Mouse (Mus musculus): ENCODE measurements at regions not wholly inside any gene's neighbourhood (a gene's known extent, or its start where the extent isn't known, plus 50 kb on each side); places are given as distances from the start of the nearest gene placed in this dataset.

DNA sequence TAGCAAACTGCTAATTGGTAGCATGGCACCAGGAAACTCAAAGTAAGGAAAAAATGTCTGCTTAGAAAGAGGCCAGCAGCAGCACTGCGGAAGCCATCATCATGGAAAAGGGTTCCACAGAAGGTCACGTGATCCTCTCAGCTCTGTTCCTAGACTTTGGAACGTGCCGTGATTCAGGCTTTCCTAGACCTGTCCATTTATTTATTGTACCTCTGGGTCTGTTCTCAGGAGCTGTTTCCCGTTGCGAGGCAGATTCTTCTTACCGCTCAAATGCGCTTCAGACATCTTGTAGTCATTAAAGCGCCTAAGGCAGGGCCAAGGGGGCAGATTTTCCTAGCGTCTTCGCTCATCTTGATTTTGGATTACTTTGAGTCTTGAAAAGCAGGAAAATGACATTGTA is 365.0 kb upstream of the Adgrl2 start:
- DNase-seq: no peak

DNA sequence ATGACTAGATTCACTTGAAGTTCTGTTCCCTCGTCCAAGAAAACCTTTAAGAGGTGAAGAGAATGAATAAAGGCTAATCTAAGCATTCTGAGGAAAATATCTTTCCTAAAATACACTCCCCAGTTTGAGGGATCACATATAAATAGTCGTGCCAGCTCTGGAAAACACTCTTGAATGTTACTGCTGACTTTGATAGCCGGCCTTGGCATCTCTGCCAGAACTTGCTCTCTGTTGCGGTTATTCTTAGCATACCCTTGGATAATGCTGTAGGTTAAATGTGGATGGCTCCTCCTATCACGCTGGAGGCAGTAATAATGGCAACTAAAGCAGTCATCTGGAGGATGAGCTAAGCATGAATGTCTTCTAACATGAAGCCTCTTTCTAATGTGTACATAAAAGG is 363.6 kb upstream of the Adgrl2 start:
- DNase-seq: no peak

DNA sequence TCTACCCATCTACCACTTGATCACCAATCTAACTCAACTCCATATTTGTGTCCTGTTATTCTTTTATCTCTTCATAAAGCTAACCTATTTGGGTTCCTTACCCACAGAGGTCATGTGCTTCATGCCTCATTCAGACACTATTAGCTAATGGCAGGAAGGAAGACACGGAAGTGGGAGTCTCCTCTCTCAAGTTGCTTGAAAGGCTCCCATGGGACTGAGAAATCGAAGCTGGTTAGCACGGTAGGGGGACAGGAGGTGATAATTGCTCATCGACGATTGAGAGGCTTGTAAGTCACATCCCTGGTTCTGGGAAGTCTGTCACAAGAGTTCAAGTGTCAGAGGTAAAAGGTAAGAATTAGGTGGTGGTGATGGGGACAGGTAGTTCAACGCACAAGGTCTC is 362.2 kb upstream of the Adgrl2 start:
- no peak for DNase-seq

DNA sequence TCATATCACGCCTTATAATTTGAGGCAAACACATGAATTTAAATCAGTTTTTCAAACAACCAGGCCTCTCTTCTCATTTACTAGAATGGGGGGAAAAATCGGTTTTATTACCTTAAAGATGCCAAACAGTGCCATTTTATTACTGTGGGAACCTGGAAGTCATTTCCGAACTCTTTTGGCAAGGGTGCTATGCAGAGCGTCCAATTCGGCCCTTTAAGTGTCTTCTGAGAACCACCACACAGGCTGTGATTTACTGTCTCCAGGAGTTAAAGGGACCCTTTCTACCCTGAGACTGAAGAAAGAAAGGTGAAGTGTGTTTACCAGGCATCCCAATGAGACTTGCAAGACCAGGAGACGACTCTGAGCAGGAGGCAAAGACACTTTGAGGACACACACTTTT is 359.4 kb upstream of the Adgrl2 start:
- DNase-seq: no peak

DNA sequence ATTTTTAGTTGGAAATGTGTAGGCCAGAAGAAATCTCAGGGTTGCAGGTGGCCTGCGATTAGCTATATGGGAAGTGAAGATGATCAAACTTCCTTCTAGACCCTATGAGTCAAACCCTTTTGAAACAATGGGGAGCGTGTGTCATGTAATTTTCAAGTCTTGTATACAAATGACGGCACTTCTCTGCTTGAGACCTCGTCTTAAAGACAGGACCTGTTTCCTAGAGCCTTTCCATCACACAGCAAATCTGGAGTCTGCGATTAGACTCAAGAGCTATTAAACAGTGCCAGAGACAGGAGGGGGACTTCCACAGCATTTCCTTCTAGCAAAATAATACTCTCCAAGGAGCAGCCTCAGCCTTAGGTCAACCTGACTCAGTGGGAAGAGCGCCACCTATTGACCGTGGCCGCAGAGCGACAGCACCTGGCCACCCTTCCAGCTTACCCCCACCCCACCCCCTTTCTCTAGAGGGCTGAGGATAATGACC is 358.9 kb upstream of the Adgrl2 start:
- DNase-seq: peak; percentile 66

DNA sequence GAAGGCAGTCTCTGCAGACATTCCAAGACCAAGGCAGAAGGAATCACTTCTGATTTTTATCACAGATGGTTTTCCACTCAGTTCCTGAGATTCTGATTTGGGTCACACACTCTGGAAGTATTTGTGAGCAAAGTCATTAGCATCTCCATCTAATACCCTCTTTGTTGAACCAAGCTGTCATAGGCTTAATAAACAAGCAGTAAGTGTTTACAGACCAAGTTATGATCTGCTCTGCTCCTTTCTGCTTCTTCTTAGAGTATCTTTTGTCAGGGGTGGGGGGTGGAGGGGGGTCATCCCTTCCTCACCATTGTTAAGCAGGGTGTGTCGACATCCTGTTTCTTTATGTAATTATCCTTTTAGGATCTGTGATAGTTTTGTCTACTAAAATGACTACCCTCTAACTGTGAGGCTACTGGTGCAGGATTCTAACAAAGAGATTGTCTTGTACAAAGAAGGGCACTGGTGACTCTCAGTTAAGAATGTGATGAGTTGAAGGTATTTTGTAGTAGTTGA is 358.2 kb upstream of the Adgrl2 start:
- no peak for DNase-seq

DNA sequence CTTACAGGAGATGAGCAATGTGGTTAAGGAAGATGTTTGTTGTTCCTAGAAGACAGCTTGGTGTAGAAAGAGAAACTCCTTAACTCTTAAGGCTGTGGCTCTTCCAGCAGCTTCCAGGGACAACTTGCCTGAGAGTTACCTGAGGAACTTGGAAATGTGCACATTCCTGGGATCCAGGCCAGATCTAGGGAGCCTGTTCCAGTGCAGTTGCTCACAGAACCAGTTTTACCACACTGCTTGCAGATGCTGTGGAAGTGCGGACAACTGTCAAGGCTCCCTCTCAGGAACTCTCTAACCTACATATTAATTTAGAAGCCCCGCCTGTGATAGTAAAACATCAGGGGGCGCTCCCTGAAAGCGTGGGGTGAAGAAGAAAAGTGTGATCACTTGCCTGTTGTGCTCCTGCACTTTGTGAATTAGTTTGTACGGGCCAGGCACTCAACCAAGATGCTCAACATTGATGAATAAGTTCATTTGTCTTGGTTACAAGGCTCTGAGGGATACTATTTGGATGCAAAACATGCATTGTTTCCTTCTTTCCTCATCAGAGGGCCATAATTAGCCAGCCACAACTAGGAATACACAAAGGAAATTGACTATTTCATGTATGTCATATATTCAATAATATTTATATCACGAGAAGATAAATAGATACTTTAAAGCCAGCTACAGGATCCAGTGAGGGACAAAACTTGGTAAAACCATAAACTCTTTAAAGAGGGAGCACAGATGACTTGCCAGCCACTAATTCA is 357.1 kb upstream of the Adgrl2 start:
- DNase-seq: no peak

DNA sequence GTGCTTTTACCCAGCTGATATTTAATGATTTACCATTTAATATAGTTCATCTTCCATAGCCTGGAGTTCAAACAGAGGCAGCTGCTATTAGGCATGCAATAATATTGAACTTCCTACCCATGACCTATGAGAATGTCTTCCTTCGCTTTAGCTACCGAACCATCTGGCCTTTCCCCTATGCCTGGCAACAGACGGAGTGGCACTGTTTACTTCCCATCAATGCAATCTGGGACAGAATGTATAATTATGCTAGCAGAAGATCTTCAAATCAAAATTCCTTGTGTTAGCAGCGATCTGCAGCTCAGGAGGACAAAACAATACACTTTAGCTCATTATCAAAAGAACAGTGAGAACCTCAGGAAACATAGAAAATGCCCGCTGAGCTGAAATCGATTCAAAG is 352.2 kb upstream of the Adgrl2 start:
- peak; percentile 46 for DNase-seq

DNA sequence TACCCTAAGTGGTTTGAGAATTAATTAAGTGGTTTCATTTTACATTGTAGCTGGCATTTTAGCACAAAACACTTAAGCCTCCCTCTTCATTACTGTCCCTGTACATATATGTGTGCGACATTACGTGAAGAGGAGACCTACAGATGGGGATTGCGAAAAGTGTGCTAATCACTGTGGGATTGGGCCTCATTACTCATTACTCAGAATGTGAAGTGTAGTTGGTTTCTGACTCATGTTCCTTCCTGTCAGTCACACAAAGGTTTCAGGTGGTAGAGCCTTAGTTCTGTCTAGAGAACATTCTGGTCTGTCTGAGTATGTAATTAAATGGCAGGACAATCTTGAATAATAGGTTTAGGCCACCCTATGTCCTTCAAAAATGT is 349.0 kb upstream of the Adgrl2 start:
- DNase-seq: no peak

DNA sequence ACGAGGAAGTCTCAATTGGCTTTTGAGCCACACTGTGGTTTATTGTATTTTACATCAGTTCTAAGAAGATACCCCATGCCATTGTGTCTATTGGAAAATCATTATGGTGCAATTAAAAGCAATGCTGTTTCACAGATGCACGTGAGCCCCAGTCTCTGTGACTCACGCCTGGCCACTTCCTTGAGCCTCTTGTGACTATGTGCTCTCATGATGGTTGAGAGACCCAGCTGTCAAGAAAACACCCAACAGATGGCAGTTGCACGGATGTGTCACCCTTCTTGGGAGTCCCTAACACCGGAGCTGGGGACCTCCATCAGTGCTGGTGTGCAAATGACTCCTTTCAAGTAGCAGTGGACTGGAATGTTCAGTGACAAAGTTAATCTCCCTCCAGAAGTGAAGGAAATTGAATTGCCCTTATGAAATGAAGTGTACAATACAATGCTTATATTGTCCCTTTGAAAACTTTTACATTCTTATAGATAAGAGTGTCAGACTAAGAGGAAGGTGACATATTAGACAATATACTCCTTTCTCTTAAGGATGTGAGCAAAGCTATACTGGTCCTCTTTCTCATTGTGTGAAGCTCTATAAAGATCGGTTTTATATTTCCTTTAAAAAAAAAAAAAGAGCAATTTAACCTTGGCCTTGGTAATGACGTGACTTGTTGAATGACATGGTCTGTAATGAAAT is 348.5 kb upstream of the Adgrl2 start:
- peak; percentile 41 for DNase-seq

DNA sequence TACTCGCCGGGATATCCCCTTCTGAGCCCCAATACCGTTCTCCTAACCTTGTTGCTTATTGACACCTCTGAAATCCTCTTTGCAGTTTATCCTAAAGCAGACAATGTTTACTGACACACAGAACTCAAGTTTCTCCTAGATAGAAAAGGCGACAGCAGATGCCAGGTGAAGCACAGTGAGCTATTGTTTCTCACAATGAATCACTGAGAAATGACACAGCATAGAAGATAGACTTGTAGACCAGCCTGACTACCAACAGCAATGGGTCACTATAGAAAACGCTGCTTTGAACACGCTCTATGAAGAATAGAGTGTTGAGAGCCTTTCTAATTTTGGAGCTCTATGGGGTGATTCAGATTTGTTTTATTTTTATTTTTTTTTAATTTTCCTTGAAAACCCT is 344.9 kb upstream of the Adgrl2 start:
- no peak for DNase-seq

DNA sequence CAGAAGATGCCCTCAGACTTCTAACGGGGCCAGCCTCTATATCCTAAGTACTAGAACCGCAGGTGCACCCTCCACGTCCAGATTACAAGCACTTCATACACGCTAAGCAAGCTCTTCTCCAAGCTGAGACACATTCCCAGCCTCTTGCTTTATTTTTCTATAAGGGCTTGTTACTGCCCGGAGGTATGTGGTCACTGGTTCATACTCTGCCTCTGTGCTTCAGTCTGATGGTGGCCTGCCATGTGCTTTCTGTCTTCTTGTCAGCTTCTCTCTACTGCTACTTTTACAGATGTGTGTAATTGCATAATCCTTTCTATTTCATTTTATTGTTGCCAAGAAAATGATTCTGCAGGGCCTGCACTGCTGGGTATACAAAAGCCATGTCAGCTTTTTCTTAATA is 343.3 kb upstream of the Adgrl2 start:
- DNase-seq: no peak

DNA sequence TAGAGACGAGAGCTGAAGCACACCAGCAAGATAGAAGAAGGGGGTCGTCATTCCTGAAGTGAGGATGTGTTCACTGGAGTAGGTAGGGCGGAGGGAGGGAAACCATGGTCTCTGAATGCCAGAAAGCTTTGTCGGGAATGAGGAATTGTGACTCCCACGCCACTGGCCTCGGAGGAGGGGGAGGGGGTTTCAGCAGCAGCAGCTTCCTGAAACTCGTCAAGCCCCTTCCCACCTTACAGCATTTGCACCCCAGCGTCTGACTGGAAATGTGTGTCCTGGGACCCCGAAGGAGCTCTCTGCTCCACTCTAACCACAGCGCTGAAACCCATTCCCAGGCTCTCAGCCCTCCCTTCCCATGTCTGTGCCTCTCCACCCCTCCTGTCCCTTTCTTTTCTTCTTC is 342.8 kb upstream of the Adgrl2 start:
- peak; percentile 25 for DNase-seq

DNA sequence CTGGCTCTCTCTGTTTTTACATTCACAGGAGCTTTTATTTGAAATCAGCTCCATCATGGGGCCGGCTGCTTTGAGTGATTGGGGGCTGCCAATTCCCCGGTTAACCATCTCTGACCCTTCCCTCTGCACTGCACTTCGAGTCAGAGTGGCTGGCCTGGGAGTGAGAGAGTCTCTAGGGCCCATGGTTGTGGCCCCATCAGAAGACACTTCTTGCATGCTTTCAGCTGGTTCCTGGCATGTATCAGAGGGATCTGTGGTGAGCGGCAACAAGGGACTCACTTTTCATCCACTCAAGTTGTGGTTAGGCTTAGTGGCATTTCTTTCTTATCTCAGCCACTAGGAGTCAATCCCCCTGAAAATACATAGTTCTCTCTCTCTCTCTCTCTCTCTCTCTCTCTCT is 341.8 kb upstream of the Adgrl2 start:
- DNase-seq: no peak

DNA sequence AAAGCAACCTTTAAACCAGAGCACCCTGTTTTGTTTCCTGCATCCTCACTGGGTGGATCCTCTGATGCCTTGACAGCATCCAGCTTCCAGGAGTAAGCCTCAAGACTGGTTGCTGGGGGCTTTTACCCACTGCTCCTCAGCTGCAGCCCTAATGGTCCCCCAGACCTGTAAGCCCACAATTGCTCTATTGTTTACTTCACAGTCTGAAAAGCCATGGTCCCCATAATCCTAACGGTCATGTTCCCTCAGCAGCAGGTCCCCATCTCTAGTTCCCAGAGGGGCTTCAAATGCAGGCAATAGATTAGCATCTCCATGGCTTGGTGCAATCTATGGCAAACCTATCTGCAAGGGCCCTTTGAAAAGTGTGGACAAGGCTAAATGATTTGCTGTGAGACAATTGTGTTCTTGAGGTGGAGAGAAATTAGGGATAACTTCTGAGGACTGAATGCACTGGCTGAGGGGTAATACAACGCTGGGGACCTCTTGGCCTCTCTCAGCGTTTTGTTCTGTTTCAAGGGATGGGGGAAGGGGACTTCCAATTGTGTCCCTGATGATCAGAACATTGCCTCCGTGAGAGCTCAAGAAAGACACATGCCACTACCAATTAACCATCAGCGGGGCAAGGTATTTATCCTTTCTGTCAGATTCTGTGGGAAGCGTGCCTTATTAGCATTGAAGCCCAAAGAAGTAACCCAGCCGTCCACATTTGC is 341.1 kb upstream of the Adgrl2 start:
- DNase-seq: peak; percentile 78

DNA sequence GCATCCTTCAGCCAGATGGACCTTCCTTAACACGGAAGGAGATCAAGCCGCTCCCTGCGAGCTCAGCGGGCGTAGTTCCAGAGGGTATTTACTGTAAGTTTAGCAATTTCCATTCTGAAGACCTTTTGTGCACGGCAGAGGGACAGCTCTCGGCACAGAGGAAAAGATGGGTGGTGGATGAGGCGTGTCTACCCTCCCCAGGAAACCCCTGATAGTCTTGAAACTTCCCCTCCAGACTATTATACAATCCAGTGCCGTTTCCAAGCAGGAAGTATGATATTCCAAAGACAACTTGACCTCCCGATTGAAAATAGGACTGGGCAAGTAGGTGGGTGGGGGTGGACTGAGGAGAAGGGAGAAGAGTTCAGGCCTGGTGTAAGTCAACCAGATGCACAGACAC is 340.4 kb upstream of the Adgrl2 start:
- DNase-seq: peak; percentile 36

DNA sequence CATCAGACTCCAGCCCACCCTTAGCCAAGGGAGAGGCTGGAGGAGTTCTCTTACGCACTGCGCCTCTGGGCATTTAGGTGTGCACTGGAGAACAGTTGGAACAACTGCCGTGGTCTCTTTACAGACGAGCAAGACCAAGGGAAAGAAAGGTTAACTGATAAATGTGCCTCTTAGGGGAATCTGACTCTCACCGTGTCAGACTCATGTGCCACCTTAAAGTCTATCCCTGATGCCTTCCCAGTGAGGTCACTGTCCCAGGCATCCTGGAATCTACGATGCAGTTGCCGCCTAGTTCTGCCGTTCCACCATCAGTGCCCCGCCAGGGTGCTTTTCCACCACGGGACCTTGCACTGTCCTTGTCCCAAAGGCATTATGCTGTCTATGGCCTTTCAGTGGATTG is 339.7 kb upstream of the Adgrl2 start:
- DNase-seq: no peak

DNA sequence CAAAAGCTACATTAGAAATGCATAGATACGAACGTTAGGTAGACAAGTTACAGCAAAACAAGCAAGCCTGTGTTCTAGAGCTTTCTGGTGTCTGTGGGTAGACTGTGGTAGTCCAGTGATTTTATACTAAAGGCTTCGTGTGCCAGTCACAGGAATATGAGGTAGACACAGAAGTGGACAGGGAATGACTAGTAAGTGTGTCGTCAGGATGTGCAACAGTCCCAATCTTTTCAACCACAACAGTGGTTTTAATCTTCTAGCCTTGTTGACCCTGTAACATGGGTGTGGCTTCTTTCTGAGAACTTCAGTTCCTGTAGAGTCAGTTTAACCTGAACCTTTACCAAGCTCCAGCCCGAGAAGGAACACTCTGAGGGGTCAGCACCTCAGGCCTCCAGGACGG is 339.3 kb upstream of the Adgrl2 start:
- no peak for DNase-seq

DNA sequence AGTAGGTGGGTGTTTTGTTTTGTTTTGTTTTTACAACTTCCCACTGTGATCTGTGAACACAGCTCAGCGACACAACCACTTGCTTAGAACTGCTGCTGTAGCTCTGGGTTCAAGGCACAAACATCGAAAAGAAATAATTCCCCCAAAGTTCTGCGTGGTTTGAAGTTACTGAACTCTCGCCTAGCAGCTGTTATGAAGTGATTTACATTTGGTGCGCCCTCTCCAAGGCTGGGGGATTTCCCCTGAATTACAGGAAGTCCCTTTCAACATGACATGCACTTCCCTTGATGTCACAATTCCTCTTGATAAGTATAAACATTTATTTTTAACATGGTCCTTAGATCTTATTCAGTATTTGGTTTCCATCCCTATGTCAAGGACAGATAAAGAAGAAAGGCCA is 336.3 kb upstream of the Adgrl2 start:
- no peak for DNase-seq

DNA sequence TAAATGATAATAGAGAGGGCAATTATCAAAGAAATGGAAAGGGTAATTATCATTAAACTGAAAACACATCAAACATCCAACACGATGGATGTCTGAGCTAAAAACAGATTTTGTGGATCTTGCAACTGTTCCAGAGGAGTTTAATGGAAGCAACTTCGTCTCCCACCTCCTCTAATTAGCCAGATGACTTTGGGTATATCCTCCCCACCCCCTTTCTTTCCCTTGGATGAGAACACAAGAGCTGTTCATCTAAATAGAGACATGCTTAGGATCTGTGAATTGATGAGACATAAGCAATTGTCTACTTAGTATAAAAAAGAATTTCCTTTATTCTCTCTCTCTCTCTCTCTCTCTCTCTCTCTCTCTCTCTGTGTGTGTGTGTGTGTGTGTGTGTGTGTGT is 333.7 kb upstream of the Adgrl2 start:
- no peak for DNase-seq

DNA sequence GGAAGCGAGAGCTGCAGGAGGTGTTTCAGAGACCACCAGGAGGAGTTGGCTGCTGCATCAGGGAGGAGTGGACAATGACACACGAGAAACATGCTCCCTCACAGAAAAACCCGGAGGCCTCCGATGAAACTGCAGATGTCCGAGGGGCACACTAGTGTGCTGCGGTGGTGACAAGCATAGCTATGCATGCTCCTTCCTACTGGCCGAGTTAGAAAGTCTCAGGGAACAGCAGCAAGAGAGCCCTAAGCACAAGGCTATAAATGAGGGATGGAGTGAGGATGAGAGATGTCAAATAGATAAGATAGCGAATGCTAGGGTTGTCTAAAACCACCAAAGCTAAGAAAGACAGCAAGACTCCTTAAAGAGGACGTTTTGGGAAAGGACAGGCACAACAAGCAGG is 328.4 kb upstream of the Adgrl2 start:
- no peak for DNase-seq

DNA sequence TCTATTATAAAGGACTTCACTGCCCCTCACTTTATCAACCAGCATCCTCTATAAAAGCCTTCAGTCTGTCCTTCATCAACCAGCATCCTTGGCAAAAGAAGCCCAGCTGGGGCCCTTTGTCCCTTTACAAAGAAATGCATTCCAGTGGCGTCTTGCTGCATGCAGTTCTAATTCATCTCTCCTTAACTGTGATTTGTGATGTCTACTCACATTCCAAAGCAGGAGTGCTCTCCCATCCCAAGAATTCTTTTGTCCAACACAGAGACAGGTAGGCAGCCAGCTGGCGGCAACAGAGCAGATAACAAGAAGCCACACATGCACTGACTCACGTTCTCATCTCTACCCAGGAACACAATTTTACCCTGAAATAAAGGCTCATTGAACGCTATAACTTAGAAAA is 323.9 kb upstream of the Adgrl2 start:
- DNase-seq: no peak

DNA sequence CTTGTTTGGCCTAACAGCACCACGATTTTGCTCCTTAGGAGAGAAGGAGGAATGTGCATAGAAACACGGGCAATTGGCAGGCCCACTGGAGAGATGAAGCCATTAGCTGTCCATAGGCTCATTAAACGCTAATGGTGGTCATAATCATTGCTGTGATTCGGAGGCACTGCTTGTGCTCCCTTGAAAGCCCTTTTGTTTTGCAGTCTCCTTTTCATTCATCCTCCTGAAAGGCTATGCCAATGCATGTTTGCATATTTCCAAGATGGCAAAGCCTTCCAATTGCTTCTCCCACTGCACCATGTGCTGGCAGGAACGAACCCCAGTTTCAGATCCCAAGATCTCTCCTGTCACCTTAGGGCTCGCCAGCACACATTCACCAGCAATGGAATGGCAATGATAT is 322.9 kb upstream of the Adgrl2 start:
- DNase-seq: no peak

DNA sequence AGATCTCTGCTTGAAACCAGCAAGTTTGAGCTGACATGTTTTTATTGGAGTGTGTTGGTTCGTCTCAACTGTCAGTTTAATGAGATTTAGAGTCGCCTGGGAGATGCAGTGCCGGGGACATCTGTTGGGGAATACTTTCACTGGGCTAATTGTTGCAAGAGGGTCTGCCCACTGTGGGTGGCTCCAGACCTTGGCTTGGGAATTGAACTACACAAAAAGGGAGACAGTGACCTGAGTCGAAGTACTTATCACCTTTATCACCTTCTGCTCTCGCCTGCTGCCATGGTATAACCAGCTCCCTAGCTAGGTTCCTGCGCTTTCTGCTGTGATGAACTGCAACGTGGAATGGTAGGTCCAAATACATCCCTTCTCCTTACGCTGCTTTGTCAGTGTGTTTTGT is 321.2 kb upstream of the Adgrl2 start:
- no peak for DNase-seq

Measured in retina, postnatal 1 day (tissue).